Comparison of ENCODE assay signal across 10 mouse cellular contexts in the genomic region with DNA sequence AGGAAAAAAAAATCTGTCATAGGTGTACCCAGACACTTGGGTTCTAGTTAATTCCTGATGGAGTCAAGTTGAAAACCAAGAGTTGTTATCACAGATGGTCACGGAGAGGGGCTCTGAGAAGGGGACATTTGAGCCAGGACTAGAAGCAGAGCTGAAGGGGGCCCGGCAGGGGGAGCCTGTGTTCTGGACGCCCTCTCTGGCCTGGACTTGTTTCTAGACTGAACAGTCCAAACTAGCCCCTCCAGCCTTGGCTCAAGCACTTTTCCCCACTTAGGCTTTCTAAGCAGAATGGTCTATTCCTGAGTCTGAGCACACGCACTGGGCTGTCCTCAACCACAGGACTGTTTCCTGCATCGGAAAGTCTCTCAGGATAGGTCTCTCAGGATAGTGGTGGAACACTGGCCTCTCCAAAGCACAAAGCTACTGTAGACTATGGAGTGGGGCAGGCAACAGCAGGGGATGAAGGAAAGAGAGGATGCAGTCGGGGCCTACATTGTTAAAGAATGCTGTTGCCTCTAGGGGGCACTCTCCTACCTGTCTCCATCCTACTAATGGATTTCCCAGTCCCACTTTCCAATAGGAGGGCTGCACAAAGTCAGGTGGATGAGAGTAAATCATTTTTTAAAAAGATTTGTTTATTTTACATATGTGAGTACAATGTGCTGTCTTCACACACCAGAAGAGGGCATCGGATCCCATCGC. TPM values are rescaled to one million over a fixed set of nuclear protein-coding genes. Genes with fewer than 3 reads are reported as not detected.
A peak's percentile ranks its signal among the peaks of the same experiment; 100 is the strongest.
DNase-seq lines count a peak whose midpoint lies in the region; ATAC-seq and TF ChIP-seq lines count a peak whose summit lies in the region.
"Had no signal": no experiment of that assay in that cellular context is flagged by ENCODE, and none has a peak within 500 bp of the region (broad histone marks: within the 10 kb centered on the region; RNA-seq: fewer than 3 reads in every experiment).

No protein-coding gene starts in this region.

- H3K27me3 ChIP-seq in hindbrain, embryonic 11.5 days (ENCODE audit: control insufficient read depth, insufficient read depth, low read length), result no peaks in the 10 kb centered on the region
- peaks cover 6% of the 10 kb centered on the region; the same call in 1 of the 2 replicates for H3K27me3 ChIP-seq in hindbrain, embryonic 12.5 days
- H3K27me3 ChIP-seq in spleen, adult 2 months (ENCODE audit: control insufficient read depth, insufficient read depth, low read length), result no peaks in the 10 kb centered on the region
- H3K27me3 ChIP-seq in embryonic facial prominence, embryonic 10.5 days (replicated peaks; ENCODE audit: low read depth, poor library complexity, severe bottlenecking), result peaks cover 12% of the 10 kb centered on the region
- H3K27me3 ChIP-seq in stomach, postnatal 0 days (ENCODE audit: control insufficient read depth, insufficient read depth, low read length), result no peaks in the 10 kb centered on the region
- no peaks in the 10 kb centered on the region for H3K27me3 ChIP-seq in forebrain, embryonic 11.5 days (ENCODE audit: control insufficient read depth, insufficient read depth, low read length)
- H3K27me3 ChIP-seq: neural tube, embryonic 13.5 days had no signal

- DNase-seq in hindbrain, embryonic 11.5 days (ENCODE audit: low spot score), result peak; percentile 41
- no peak for DNase-seq in spleen, adult 2 months (ENCODE audit: low read depth in 1 of 2, low spot score in 2 of 2)
- no peak for DNase-seq in spleen, adult 18-20 months
- DNase-seq in embryonic facial prominence, embryonic 10.5 days (ENCODE audit: low spot score), result peak; percentile 19
- no peak for DNase-seq in stomach, postnatal 0 days (ENCODE audit: low spot score)
- no peak for DNase-seq in forebrain, embryonic 11.5 days (ENCODE audit: low spot score)
- no peak for DNase-seq in ovary, postnatal 36 days (ENCODE audit: low spot score)
- DNase-seq: cerebellum, adult 8-10 months had no signal

- H3K4me1 ChIP-seq in hindbrain, embryonic 11.5 days (replicated peaks; ENCODE audit: control insufficient read depth, insufficient read depth, low read length), result no peaks in the 10 kb centered on the region
- H3K4me1 ChIP-seq in hindbrain, embryonic 12.5 days, result peaks cover 3% of the 10 kb centered on the region
- no peaks in the 10 kb centered on the region for H3K4me1 ChIP-seq in spleen, adult 2 months (ENCODE audit: control insufficient read depth, insufficient read depth, insufficient read length)
- peaks cover 20% of the 10 kb centered on the region for H3K4me1 ChIP-seq in embryonic facial prominence, embryonic 10.5 days
- H3K4me1 ChIP-seq in stomach, postnatal 0 days (replicated peaks; ENCODE audit: control insufficient read depth, insufficient read depth), result no peaks in the 10 kb centered on the region
- H3K4me1 ChIP-seq in forebrain, embryonic 11.5 days (replicated peaks; ENCODE audit: control insufficient read depth, insufficient read depth, low read length), result peaks cover 2% of the 10 kb centered on the region; the same call in 1 of the 2 replicates

- no peak overlapping the region for H3K27ac ChIP-seq in hindbrain, embryonic 11.5 days (ENCODE audit: low read depth, low read length)
- no peak overlapping the region for H3K27ac ChIP-seq in hindbrain, embryonic 12.5 days
- no peak overlapping the region for H3K27ac ChIP-seq in spleen, adult 2 months (ENCODE audit: insufficient read depth, low read length)
- H3K27ac ChIP-seq in embryonic facial prominence, embryonic 10.5 days (replicated peaks), result no peak overlapping the region
- H3K27ac ChIP-seq in stomach, postnatal 0 days (replicated peaks), result no peak overlapping the region
- H3K27ac ChIP-seq in forebrain, embryonic 11.5 days (ENCODE audit: low read depth, low read length), result no peak overlapping the region
- H3K27ac ChIP-seq: neural tube, embryonic 13.5 days had no signal

- 49% methylated on average over 8 of the region's 8 CpGs for WGBS in hindbrain, embryonic 11.5 days
- 50% methylated on average over 8 of the region's 8 CpGs for WGBS in hindbrain, embryonic 12.5 days
- WGBS in spleen, adult 2 months, result 66% methylated on average over 8 of the region's 8 CpGs
- 45% methylated on average over 8 of the region's 8 CpGs for WGBS in embryonic facial prominence, embryonic 10.5 days
- WGBS in stomach, postnatal 0 days, result 60% methylated on average over 8 of the region's 8 CpGs
- 49% methylated on average over 8 of the region's 8 CpGs for WGBS in forebrain, embryonic 11.5 days

- no peak overlapping the region for H3K4me2 ChIP-seq in hindbrain, embryonic 11.5 days (replicated peaks; ENCODE audit: low read depth, low read length)
- H3K4me2 ChIP-seq in hindbrain, embryonic 12.5 days (replicated peaks), result no peak overlapping the region
- H3K4me2 ChIP-seq in stomach, postnatal 0 days (replicated peaks; ENCODE audit: low read depth), result no peak overlapping the region
- H3K4me2 ChIP-seq in forebrain, embryonic 11.5 days (ENCODE audit: low read depth, low read length, severe bottlenecking), result no peak overlapping the region
- H3K4me2 ChIP-seq: neural tube, embryonic 13.5 days had no signal

- no peaks in the 10 kb centered on the region for H3K9me3 ChIP-seq in hindbrain, embryonic 11.5 days (ENCODE audit: control insufficient read depth, low read length)
- no peaks in the 10 kb centered on the region for H3K9me3 ChIP-seq in hindbrain, embryonic 12.5 days (replicated peaks)
- H3K9me3 ChIP-seq in embryonic facial prominence, embryonic 10.5 days, result no peaks in the 10 kb centered on the region
- H3K9me3 ChIP-seq in stomach, postnatal 0 days (ENCODE audit: control insufficient read depth, low read length), result no peaks in the 10 kb centered on the region
- no peaks in the 10 kb centered on the region for H3K9me3 ChIP-seq in forebrain, embryonic 11.5 days (ENCODE audit: control insufficient read depth, low read length)
- H3K9me3 ChIP-seq: neural tube, embryonic 13.5 days had no signal

- no peak for ATAC-seq in hindbrain, embryonic 11.5 days (ENCODE audit: low FRiP score)
- no peak for ATAC-seq in hindbrain, embryonic 12.5 days (ENCODE audit: low FRiP score)
- ATAC-seq in stomach, postnatal 0 days (ENCODE audit: low FRiP score, low TSS enrichment), result no peak
- ATAC-seq in forebrain, embryonic 11.5 days (replicated peaks; ENCODE audit: low FRiP score), result no peak

- TF ChIP-seq POLR2A in spleen, adult 2 months (IDR thresholded peaks at IDR 0.05; ENCODE audit: low read depth, low read length), result no peak

- TF ChIP-seq EP300 in stomach, postnatal 0 days (optimal IDR thresholded peaks at IDR 0.05), result no peak

- no peak overlapping the region for H3K4me3 ChIP-seq in hindbrain, embryonic 11.5 days (ENCODE audit: low read depth, low read length)
- no peak overlapping the region for H3K4me3 ChIP-seq in hindbrain, embryonic 12.5 days
- no peak overlapping the region for H3K4me3 ChIP-seq in spleen, adult 2 months (ENCODE audit: extremely low read depth, insufficient read depth, insufficient read length)
- H3K4me3 ChIP-seq in embryonic facial prominence, embryonic 10.5 days, result no peak overlapping the region
- H3K4me3 ChIP-seq in stomach, postnatal 0 days (ENCODE audit: low read depth, low read length), result no peak overlapping the region
- no peak overlapping the region for H3K4me3 ChIP-seq in forebrain, embryonic 11.5 days (ENCODE audit: low read depth, low read length)
- H3K4me3 ChIP-seq: neural tube, embryonic 13.5 days had no signal

- no peak overlapping the region for H3K9ac ChIP-seq in hindbrain, embryonic 11.5 days (ENCODE audit: low read depth, low read length)
- no peak overlapping the region for H3K9ac ChIP-seq in hindbrain, embryonic 12.5 days
- H3K9ac ChIP-seq in stomach, postnatal 0 days (ENCODE audit: low read length), result no peak overlapping the region
- H3K9ac ChIP-seq in forebrain, embryonic 11.5 days (ENCODE audit: low read length), result no peak overlapping the region
- H3K9ac ChIP-seq: neural tube, embryonic 13.5 days had no signal

- no peaks in the 10 kb centered on the region for H3K36me3 ChIP-seq in hindbrain, embryonic 11.5 days (ENCODE audit: control insufficient read depth, insufficient read depth, low read length)
- H3K36me3 ChIP-seq in hindbrain, embryonic 12.5 days, result no peaks in the 10 kb centered on the region
- no peaks in the 10 kb centered on the region for H3K36me3 ChIP-seq in spleen, adult 2 months (ENCODE audit: control insufficient read depth, insufficient read depth, low read length)
- H3K36me3 ChIP-seq in embryonic facial prominence, embryonic 10.5 days (replicated peaks), result no peaks in the 10 kb centered on the region
- no peaks in the 10 kb centered on the region for H3K36me3 ChIP-seq in stomach, postnatal 0 days (ENCODE audit: control insufficient read depth, insufficient read depth, low read length)
- no peaks in the 10 kb centered on the region for H3K36me3 ChIP-seq in forebrain, embryonic 11.5 days (ENCODE audit: control insufficient read depth, insufficient read depth, low read length)
- H3K36me3 ChIP-seq: neural tube, embryonic 13.5 days had no signal

- TF ChIP-seq CTCF in spleen, adult 2 months (IDR thresholded peaks at IDR 0.05; ENCODE audit: extremely low read depth, insufficient read depth, insufficient read length, insufficient replicate concordance), result peak; percentile 13; the same call in 1 of the 2 replicates
- peak; percentile 59 for TF ChIP-seq CTCF in stomach, postnatal 0 days (IDR thresholded peaks at IDR 0.05; ENCODE audit: low read depth)

RNA-seq across cellular contexts. Expression of a gene that starts 16.6 kb away (rescaled TPM):
- polyA plus RNA-seq in hindbrain, embryonic 11.5 days (2014; fragmentation: Nextera tagmentation; extraction: Ambion mirVana), result 9.9 and 12.5 TPM in 2 replicates
- 13.9 and 16.5 TPM in 2 replicates for polyA plus RNA-seq in hindbrain, embryonic 12.5 days (2016; fragmentation: Nextera tagmentation; extraction: Ambion mirVana)
- 4.3 and 6.4 TPM in 2 replicates for polyA plus RNA-seq in spleen, adult 2 months (2012; rRNA removed)
- polyA plus RNA-seq in embryonic facial prominence, embryonic 10.5 days (2016; fragmentation: Nextera tagmentation; extraction: Ambion mirVana), result 27.7 and 28.0 TPM in 2 replicates
- 2.1 and 2.4 TPM in 2 replicates for polyA plus RNA-seq in stomach, postnatal 0 days (2015; fragmentation: Nextera tagmentation; extraction: Ambion mirVana)
- 26.2 and 31.8 TPM in 2 replicates for polyA plus RNA-seq in forebrain, embryonic 11.5 days (2014; fragmentation: Nextera tagmentation; extraction: Ambion mirVana)

RNA-seq across cellular contexts. Expression of a gene that starts 23.7 kb away (rescaled TPM):
- polyA plus RNA-seq in hindbrain, embryonic 11.5 days (2014; fragmentation: Nextera tagmentation; extraction: Ambion mirVana), result 10.2 and 10.7 TPM in 2 replicates
- 12.4 and 14.1 TPM in 2 replicates for polyA plus RNA-seq in hindbrain, embryonic 12.5 days (2016; fragmentation: Nextera tagmentation; extraction: Ambion mirVana)
- 55.8 and 61.8 TPM in 2 replicates for polyA plus RNA-seq in spleen, adult 2 months (2012; rRNA removed)
- polyA plus RNA-seq in embryonic facial prominence, embryonic 10.5 days (2016; fragmentation: Nextera tagmentation; extraction: Ambion mirVana), result 14.3 and 15.2 TPM in 2 replicates
- polyA plus RNA-seq in stomach, postnatal 0 days (2015; fragmentation: Nextera tagmentation; extraction: Ambion mirVana), result 9.6 and 10.6 TPM in 2 replicates
- 8.3 and 8.8 TPM in 2 replicates for polyA plus RNA-seq in forebrain, embryonic 11.5 days (2014; fragmentation: Nextera tagmentation; extraction: Ambion mirVana)

RNA-seq across cellular contexts. Expression of a gene that starts 25.9 kb away (rescaled TPM):
- polyA plus RNA-seq in hindbrain, embryonic 11.5 days (2014; fragmentation: Nextera tagmentation; extraction: Ambion mirVana), result 19.5 and 23.7 TPM in 2 replicates
- 13.7 and 15.0 TPM in 2 replicates for polyA plus RNA-seq in hindbrain, embryonic 12.5 days (2016; fragmentation: Nextera tagmentation; extraction: Ambion mirVana)
- polyA plus RNA-seq in spleen, adult 2 months (2012; rRNA removed), result 13.9 and 17.9 TPM in 2 replicates
- 26.2 and 26.4 TPM in 2 replicates for polyA plus RNA-seq in embryonic facial prominence, embryonic 10.5 days (2016; fragmentation: Nextera tagmentation; extraction: Ambion mirVana)
- polyA plus RNA-seq in stomach, postnatal 0 days (2015; fragmentation: Nextera tagmentation; extraction: Ambion mirVana), result 18.1 and 19.9 TPM in 2 replicates
- 20.3 and 23.6 TPM in 2 replicates for polyA plus RNA-seq in forebrain, embryonic 11.5 days (2014; fragmentation: Nextera tagmentation; extraction: Ambion mirVana)

Comparison
In these comparisons a context has a peak if more than half of its experiments do, and no peak if none do; other contexts are left out.
1. DNase-seq: peak in hindbrain, embryonic 11.5 days (single experiment) and embryonic facial prominence, embryonic 10.5 days (single experiment); none in spleen, adult 2 months (0 of 2), spleen, adult 18-20 months (0 of 2), stomach, postnatal 0 days (single experiment), forebrain, embryonic 11.5 days (single experiment) and ovary, postnatal 36 days (single experiment).